Mouse (Mus musculus) liver, embryonic 16.5 days (tissue): ENCODE results near the gene Prpf19. TPM values are rescaled to one million over a fixed set of nuclear protein-coding genes. Genes with fewer than 3 reads are reported as not detected.

Source experiments
- ATAC-seq: fragments of 200-750 bp; cut with Nextera tagmentation; 2 replicates; pipeline ENCODE4 v1.8.0; 2017; ENCODE audit warnings: low read depth, mild to moderate bottlenecking, moderate number of reproducible peaks, moderate library complexity
- H3K27ac ChIP-seq: fragments of 300-500 bp; sonication (generic); 2 replicates; pipeline ENCODE4 v1.5.1; 2014; ENCODE audit warnings: mild to moderate bottlenecking, low read length
- H3K27me3 ChIP-seq: fragments of 300-500 bp; sonication (generic); 2 replicates; pipeline ENCODE4 v1.6.1; 2014; ENCODE audit warnings: low read depth, low read length, mixed read lengths; ENCODE audit not compliant: control insufficient read depth, insufficient read depth
- H3K36me3 ChIP-seq: fragments of 300-500 bp; sonication (generic); 2 replicates; pipeline ENCODE4 v1.6.1; 2014; ENCODE audit warnings: mild to moderate bottlenecking; ENCODE audit not compliant: control insufficient read depth, insufficient read depth
- H3K4me1 ChIP-seq: fragments of 300-500 bp; sonication (generic); 2 replicates; pipeline ENCODE4 v1.6.1; 2014; ENCODE audit warnings: low read depth, low read length, mixed read lengths; ENCODE audit not compliant: control insufficient read depth
- H3K4me2 ChIP-seq: fragments of 300-500 bp; sonication (generic); 2 replicates; pipeline ENCODE4 v1.6.1; 2014; ENCODE audit warnings: low read depth, low read length, mixed read lengths
- H3K4me3 ChIP-seq: fragments of 300-500 bp; sonication (generic); 2 replicates; pipeline ENCODE4 v1.5.1; 2014; ENCODE audit warnings: low read depth, mild to moderate bottlenecking, low read length
- H3K9ac ChIP-seq: fragments of 300-500 bp; sonication (generic); 2 replicates; pipeline ENCODE4 v1.6.1; 2014; ENCODE audit warnings: low read depth, low read length
- H3K9me3 ChIP-seq: fragments of 300-500 bp; sonication (generic); replicated peaks from 2 replicates; pipeline ENCODE4 v1.6.1; 2016; ENCODE audit warnings: low read length; ENCODE audit not compliant: control insufficient read depth
- WGBS: fragments of 180-500 bp; shearing (Covaris S2); extraction: QIAGEN DNeasy Blood & Tissue Kit; methylation state at CpG from one replicate; pipeline ENCODE4 v1.1.7; 2014; ENCODE audit not compliant: insufficient replicate concordance; 5-methylcytosine and 5-hydroxymethylcytosine counted together
- polyA plus RNA-seq: library from polyadenylated mRNA; unstranded; fragments of >200 nt; fragmentation: Nextera tagmentation; extraction: Ambion mirVana; gene quantifications from 2 replicates; pipeline ENCODE4 v1.2.1, GENCODE M21; 2015

The Prpf19 gene
- polyA plus RNA-seq, 1 experiment from 2014 or later, result 11.7 TPM

DNA sequence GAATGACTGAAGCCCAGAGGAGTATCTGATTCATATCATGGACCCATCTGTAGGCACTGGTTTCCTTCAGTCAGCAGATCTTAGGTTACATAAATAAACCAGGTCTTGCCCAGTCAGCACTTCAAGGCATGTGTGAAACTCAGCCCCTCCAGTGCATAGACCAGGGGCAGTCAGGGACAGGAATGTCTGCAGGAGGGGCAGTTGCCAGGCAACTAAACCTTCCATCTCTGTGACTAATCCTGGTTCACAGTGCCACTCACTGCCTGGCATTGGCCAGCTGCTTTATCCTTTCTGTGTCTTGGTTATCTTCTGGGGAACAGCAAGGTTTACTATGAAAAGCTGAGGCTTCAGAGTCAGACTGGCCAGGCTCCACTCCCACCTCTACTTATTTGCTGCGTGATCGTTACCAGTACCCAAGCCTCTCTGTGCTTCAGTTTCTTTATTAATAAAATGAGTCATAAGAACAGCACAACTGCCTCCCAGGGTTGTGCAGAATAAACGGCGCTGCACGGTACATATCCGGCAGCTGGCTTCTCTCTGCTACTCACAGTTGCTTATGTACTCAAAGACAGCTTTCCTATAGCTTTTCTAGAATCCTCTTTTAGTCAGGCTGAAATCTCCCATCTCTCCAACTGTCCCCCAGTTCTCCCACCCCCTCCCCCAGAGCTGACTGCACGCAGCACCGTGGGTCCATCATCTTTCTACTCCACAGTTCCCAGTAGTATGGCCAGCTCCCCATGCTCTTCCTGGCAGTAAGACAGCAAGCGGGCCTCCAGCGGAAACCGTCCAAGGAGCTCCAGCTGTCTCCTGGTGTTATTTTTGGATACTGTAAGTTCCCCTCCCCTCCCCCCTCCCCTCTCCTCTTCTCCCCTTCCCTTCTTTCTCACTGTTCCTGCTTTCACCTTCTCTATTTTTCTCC is 57.2 kb downstream of the Prpf19 start:
- Histone ChIP-seq H3K27ac (no peak overlapping the region), H3K4me3 (no peak overlapping the region), H3K4me1 (peaks cover 16% of the 10 kb centered on the region), H3K36me3 (no peaks in the 10 kb centered on the region), H3K4me2 (no peak overlapping the region), H3K9ac (no peak overlapping the region), H3K9me3 (no peaks in the 10 kb centered on the region), H3K27me3 (no peaks in the 10 kb centered on the region; the same call in 1 of the 2 replicates)
- 57% methylated on average over 11 of the region's 11 CpGs for WGBS
- no peak for ATAC-seq

Other genes starting within 250 kb of the Prpf19 start
- gene Pga5, start 217.2 kb upstream of the Prpf19 start, polyA plus RNA-seq, result 0.06 TPM in 1 of 2 replicates, not detected in the other
- gene Vps37c, start 206.5 kb upstream of the Prpf19 start, polyA plus RNA-seq, result 11.7 and 12.1 TPM in 2 replicates
- not detected in 2 replicates for gene Cd5, start 156.2 kb upstream of the Prpf19 start, polyA plus RNA-seq
- 0.04 TPM in 1 of 2 replicates, not detected in the other for gene Cd6, start 65.2 kb upstream of the Prpf19 start, polyA plus RNA-seq
- gene Slc15a3, start 55.5 kb upstream of the Prpf19 start, polyA plus RNA-seq, result 1.5 and 1.8 TPM in 2 replicates
- gene Tmem132a, start 25.3 kb upstream of the Prpf19 start, polyA plus RNA-seq, result 2.7 and 3.1 TPM in 2 replicates
- gene Tmem109, start 13.2 kb upstream of the Prpf19 start, polyA plus RNA-seq, result 16.9 and 20.0 TPM in 2 replicates
- gene Zp1, start 25.4 kb downstream of the Prpf19 start, polyA plus RNA-seq, result not detected in 2 replicates
- gene Ptgdr2, start 41.9 kb downstream of the Prpf19 start, polyA plus RNA-seq, result 0.04 and 0.05 TPM in 2 replicates
- gene Ccdc86, start 54.0 kb downstream of the Prpf19 start, polyA plus RNA-seq, result 9.0 and 9.1 TPM in 2 replicates
- 0.31 TPM in 1 of 2 replicates, not detected in the other for gene Ms4a10, start 79.4 kb downstream of the Prpf19 start, polyA plus RNA-seq
- gene Ms4a15, start 98.0 kb downstream of the Prpf19 start, polyA plus RNA-seq, result not detected in 2 replicates
- 0.20 TPM in 1 of 2 replicates, not detected in the other for gene Ms4a18, start 122.8 kb downstream of the Prpf19 start, polyA plus RNA-seq
- 0.19 and 0.20 TPM in 2 replicates for gene Ms4a8a, start 185.9 kb downstream of the Prpf19 start, polyA plus RNA-seq
- gene 1700017D01Rik, start 235.6 kb downstream of the Prpf19 start, polyA plus RNA-seq, result not detected in 2 replicates